Mouse (Mus musculus) kidney, adult 18-20 months (tissue): ENCODE data around the gene Celf5.
A peak's percentile ranks its signal among the peaks of the same experiment; 100 is the strongest.

Experiments
- DNase-seq: peaks from one replicate; pipeline ENCODE4 v3.0.0; 2021

The Celf5 gene

GRCm38 (mm10) chr10:81412586-81413309 lies 69.8 kb downstream of the Celf5 start:
- DNase-seq: no peak

- peak; percentile 87 for DNase-seq
Measured at GRCm38 (mm10) chr10:81411471-81412400, 70.8 kb downstream of the Celf5 start.

- no peak for DNase-seq
Measured at GRCm38 (mm10) chr10:81410981-81411380, 71.5 kb downstream of the Celf5 start.

- DNase-seq: peak; percentile 51
Measured at GRCm38 (mm10) chr10:81410350-81410749, 72.2 kb downstream of the Celf5 start.

GRCm38 (mm10) chr10:81409330-81409729 lies 73.2 kb downstream of the Celf5 start:
- DNase-seq: no peak
